Mouse (Mus musculus) Patski (cell line): ENCODE data around the gene Slc16a5. TPM values are rescaled to one million over a fixed set of nuclear protein-coding genes. Genes with fewer than 3 reads are reported as not detected.
A peak's percentile ranks its signal among the peaks of the same experiment; 100 is the strongest.

ENCODE experiments used
- ATAC-seq: fragments of 100-300 bp; one replicate; pipeline ENCODE4 v1.8.0; 2021
- CTCF ChIA-PET: fragments of 350-600 bp; sonication (Branson Sonifier 250); formaldehyde crosslinking; loops from one replicate; lab custom pipeline; 2022; ENCODE audit warnings: inconsistent platforms; lab: Charles Lee
- POLR2A ChIA-PET: fragments of 350-600 bp; sonication (Branson Sonifier 250); formaldehyde crosslinking; loops from one replicate; lab custom pipeline; 2022; ENCODE audit warnings: antibody characterized with exemption, inconsistent platforms; lab: Charles Lee
- DNase-seq: peaks from one replicate; pipeline ENCODE4 v3.0.0-alpha.2; 2011; ENCODE audit warnings: low read depth, low spot score
- H3K27me3 ChIP-seq: fragments of 371-371 bp; one replicate; pipeline ENCODE4 v1.5.1; 2021
- CTCF ChIP-seq: fragments of 100-300 bp; IDR thresholded peaks from one replicate; pipeline ENCODE4 v1.5.1; 2021
- in situ Hi-C: fragments of 300-500 bp; cut with MboI; formaldehyde crosslinking; loops from 3 replicates; pipeline ENCODE4 v1.11.1; 2018; ENCODE audit warnings: low pct_unique_long_range_greater_than_20kb, mixed read lengths
- polyA plus RNA-seq: library from polyadenylated mRNA; unstranded; gene quantifications from one replicate; pipeline ENCODE4 v1.2.3, GENCODE M21; 2021

Gene Slc16a5
- polyA plus RNA-seq, 1 experiment from 2014 or later: 0.15 TPM

DNA sequence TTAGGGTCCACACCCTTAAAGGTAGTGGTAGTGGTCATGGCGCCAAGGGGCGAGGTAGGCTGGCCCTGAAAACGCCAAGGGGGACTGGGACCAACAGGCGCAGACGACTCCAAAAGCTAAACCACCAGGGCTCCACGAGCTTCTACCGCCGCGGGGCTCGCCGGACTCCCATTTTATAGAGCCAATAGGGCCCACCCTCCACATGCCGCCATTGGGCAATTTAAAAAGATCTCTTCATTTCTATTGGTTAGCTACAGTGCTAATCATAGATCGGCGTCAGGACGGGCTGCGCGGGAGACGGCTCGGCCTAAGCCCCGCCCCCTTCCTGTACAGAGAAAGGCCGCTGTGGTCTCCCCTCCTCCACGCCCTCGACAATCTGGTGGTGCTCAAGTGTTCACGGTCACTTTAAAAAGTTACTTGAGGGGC is 52.0 kb downstream of the Slc16a5 start, which contains the start of gene Jpt1:
Jpt1 (minus strand) TSS at position 150 of the 426 bp plus-strand sequence.
- ATAC-seq (peak; percentile 89), DNase-seq (peak; percentile 88)
- TF ChIP-seq CTCF: no peak
- H3K27me3 ChIP-seq: no peaks in the 10 kb centered on the region
- CTCF ChIA-PET: interaction anchor here (1.2 kb wide), 1 partner anchor 32 kb away, joined by 3 read pairs; no protein-coding TSS in a partner anchor
- in situ Hi-C loops: no loop called here
- POLR2A ChIA-PET: interaction anchor here (0.8 to 1.7 kb wide), 4 partner anchors 11 to 54 kb away, joined by 3 to 8 read pairs (median 5); partner anchors contain the start of gene Sumo2

DNA sequence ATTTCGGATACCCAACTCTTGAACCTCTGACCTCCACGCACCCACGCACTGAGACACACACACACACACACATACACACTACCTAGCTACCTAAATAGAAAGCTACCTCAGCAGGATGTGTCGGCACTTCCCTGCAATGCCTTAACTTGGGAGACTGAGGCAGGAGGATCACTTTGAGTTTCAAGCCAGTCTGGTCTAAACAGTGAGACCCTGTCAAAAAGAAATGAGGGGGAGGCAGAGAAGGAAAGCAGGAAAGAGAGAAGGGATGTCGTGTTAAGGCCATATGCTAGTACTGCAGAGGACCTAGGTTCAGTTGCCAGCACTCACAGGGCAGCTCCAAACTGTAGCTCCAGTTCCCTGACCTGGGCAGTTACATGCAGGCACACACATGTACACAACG is 52.7 kb downstream of the Slc16a5 start:
- no peaks in the 10 kb centered on the region for H3K27me3 ChIP-seq

DNA sequence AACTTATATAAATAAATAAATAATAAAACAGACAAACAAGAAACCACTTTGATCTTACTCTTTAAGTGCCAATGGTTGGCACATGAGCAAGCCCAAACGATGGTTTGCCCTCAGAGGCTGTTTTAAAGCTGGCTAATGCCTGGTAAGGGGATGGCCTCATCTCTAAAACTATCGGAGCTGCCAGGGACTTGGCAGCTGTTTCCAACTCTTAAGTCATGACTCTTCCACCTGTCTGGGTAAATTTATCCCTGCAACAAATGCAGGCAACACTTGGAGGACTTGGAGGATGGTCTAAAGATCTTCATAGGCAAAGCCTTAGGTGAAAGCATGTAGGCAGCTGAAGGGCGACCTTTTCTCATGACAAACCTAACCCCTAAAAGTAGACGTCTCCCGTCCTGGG is 54.7 kb downstream of the Slc16a5 start:
- TF ChIP-seq CTCF: no peak
- no peaks in the 10 kb centered on the region for H3K27me3 ChIP-seq
- DNase-seq (no peak), ATAC-seq (no peak)
- ChIA-PET CTCF (no interaction called here), POLR2A (no interaction called here)
- in situ Hi-C loops: no loop called here

More for the DNA sequence above, 52.7 kb downstream of the Slc16a5 start:
- DNase-seq (no peak), ATAC-seq (no peak)
- ChIA-PET POLR2A (interaction anchor here (1.7 kb wide), 2 partner anchors 10 to 21 kb away, joined by 6 to 8 read pairs; partner anchors contain the start of gene Sumo2), CTCF (interaction anchor here (1.2 kb wide), 1 partner anchor 33 kb away, joined by 3 read pairs; no protein-coding TSS in a partner anchor)
- in situ Hi-C loops: no loop called here
- TF ChIP-seq CTCF: no peak

DNA sequence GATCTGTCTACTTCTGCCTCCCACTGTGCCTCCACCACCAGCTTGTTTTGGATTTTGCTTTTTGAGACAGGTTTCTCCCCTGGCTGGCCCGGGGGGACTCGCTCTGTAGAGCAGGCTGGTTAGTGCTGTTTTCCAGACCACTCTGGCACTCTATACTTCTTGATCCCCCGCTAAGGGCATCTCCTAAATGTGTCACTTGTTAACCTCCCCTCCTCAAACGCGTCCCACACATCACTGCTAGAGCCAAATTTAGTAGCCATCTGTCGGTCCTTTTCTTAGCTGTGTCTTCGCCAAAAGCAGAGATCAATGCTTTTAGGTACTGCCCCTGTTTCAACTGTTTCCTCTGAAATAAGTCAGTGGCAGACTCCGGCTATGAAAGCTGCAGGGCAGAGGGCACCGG is 56.4 kb downstream of the Slc16a5 start:
- no peak for TF ChIP-seq CTCF
- in situ Hi-C loops: no loop called here
- DNase-seq: no peak
- H3K27me3 ChIP-seq: no peaks in the 10 kb centered on the region
- ATAC-seq: no peak
- ChIA-PET CTCF (no interaction called here), POLR2A (interaction anchor here (0.7 kb wide), 1 partner anchor 15 kb away, joined by 5 read pairs; no protein-coding TSS in a partner anchor)

DNA sequence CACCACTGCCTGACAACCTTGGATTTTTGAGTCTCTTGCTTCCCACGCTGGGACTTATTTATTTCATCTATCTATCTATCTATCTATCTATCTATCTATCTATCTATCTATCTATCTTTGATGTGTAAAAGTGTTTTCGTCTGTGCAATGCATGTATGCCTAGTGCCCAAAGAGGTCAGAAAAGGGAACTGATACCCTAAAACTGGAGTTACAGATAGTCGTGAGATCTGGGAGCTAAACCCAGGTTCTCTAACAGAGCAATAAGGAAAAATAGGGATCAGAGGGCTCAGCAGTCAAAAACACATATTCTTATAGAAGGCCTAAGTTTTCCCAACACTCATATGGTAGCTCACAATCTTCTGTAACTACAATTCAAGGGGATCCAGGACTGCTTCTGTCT is 57.3 kb downstream of the Slc16a5 start:
- ATAC-seq: no peak
- no peak for DNase-seq
- H3K27me3 ChIP-seq: no peaks in the 10 kb centered on the region
- ChIA-PET CTCF (no interaction called here), POLR2A (interaction anchor here (0.7 kb wide), 1 partner anchor 16 kb away, joined by 5 read pairs; no protein-coding TSS in a partner anchor)
- in situ Hi-C loops: no loop called here
- no peak for TF ChIP-seq CTCF

DNA sequence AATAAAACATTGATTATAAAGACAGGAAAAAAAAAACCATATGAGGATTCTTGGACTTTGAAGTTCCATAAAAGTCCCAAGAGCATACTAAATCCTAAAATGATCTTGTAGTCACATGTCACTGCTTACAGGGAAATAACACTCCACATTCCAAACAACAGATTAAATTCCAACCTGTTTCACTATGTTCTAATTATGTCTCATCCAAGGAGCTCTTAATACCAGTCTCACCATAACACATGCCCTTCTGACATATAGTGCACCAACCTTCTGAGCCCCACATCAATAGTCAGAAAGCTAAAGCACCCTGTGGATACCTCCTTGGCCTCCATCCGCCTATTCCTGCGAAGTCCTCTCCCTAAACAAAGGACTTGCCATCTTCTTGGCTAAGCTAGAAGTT is 57.9 kb downstream of the Slc16a5 start:
- DNase-seq (no peak), ATAC-seq (no peak)
- ChIA-PET POLR2A (no interaction called here), CTCF (no interaction called here)
- in situ Hi-C loops: no loop called here
- no peaks in the 10 kb centered on the region for H3K27me3 ChIP-seq
- TF ChIP-seq CTCF: no peak

DNA sequence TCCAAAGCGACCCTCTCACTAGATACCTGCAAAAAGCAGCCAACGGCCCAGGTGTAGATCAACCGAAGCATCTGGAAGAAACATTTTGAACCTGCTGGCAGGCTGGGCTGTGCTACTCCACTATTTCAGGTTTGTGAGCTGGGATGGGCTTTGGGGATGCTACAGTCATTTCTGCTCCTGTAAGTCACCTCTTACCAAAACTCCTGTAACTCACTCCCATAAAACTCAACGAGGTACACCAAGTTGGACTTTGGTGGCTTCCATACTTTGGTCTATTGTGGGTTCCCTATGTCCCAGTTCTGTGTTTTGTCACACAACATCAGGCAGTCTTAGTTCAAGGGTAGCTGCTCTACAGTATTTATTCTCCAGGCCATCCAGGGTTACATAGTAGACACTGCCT is 58.8 kb downstream of the Slc16a5 start:
- in situ Hi-C loops: no loop called here
- H3K27me3 ChIP-seq: no peaks in the 10 kb centered on the region
- DNase-seq: no peak
- no peak for TF ChIP-seq CTCF
- CTCF ChIA-PET: interaction anchor here (0.9 kb wide), 1 partner anchor 14 kb away, joined by 3 read pairs; no protein-coding TSS in a partner anchor
- no peak for ATAC-seq
- POLR2A ChIA-PET: no interaction called here

DNA sequence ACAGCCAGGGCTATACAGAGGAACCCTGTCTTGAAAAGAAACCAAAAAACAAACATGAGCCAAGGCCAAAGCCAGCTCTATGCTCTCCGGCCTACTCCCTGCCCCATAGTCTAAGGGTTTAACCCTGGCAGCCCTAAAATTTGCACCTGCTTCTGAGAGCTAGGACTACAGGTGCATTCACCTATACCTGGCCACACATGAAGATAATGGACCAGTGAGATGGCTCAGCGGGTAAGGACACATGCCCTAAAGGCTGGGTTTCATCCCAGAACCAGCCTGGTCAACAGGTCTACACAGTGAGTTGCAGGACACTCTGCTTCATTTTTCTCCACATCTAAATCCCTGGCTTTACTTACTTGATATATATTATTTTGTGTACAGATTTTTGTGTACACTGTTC is 60.0 kb downstream of the Slc16a5 start:
- in situ Hi-C loops: no loop called here
- ATAC-seq (no peak), DNase-seq (no peak)
- H3K27me3 ChIP-seq: no peaks in the 10 kb centered on the region
- ChIA-PET POLR2A (no interaction called here), CTCF (no interaction called here)
- no peak for TF ChIP-seq CTCF

DNA sequence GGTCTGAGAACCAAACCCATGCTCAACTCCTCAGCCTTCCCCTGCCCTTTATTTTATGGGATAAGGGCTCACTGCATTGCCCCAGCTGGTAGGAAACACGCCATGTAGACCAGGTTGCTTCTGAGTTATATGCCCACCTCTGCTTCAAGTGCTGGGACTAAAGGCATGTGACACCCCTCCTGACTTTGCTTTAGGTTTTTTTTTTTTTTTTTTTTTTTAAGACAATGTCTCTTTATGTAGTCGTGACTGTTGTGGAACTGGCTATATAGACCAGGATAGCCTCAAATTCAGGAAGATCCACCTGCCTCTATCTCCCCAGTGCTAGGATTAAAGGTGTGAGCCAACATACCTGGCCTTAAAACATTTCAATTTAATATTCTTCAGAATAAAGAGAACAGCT is 60.4 kb downstream of the Slc16a5 start:
- no peaks in the 10 kb centered on the region for H3K27me3 ChIP-seq
- in situ Hi-C loops: no loop called here
- ChIA-PET CTCF (no interaction called here), POLR2A (no interaction called here)
- no peak for ATAC-seq
- DNase-seq: no peak
- no peak for TF ChIP-seq CTCF

Other genes starting within 250 kb of the Slc16a5 start
- gene Grin2c, start 195.2 kb upstream of the Slc16a5 start, polyA plus RNA-seq: not detected
- gene Fdxr, start 185.4 kb upstream of the Slc16a5 start, polyA plus RNA-seq: 7.1 TPM
- 0.05 TPM for gene Fads6, start 164.8 kb upstream of the Slc16a5 start, polyA plus RNA-seq
- gene Otop2, start 155.3 kb upstream of the Slc16a5 start, polyA plus RNA-seq: not detected
- gene Ush1g, start 140.4 kb upstream of the Slc16a5 start, polyA plus RNA-seq: 0.32 TPM
- not detected for gene Otop3, start 127.7 kb upstream of the Slc16a5 start, polyA plus RNA-seq
- 15.3 TPM for gene Hid1, start 94.7 kb upstream of the Slc16a5 start, polyA plus RNA-seq
- gene Cdr2l, start 80.6 kb upstream of the Slc16a5 start, polyA plus RNA-seq: 21.3 TPM
- 99.9 TPM for gene Mrpl58, start 58.7 kb upstream of the Slc16a5 start, polyA plus RNA-seq
- 727 TPM for gene Atp5h, start 42.5 kb upstream of the Slc16a5 start, polyA plus RNA-seq
- 46.0 TPM for gene Kctd2, start 42.3 kb upstream of the Slc16a5 start, polyA plus RNA-seq
- gene Trim80, start 21.9 kb upstream of the Slc16a5 start, polyA plus RNA-seq: not detected
- 13.3 TPM for gene Armc7, start 13.2 kb downstream of the Slc16a5 start, polyA plus RNA-seq
- gene Nt5c, start 29.4 kb downstream of the Slc16a5 start, polyA plus RNA-seq: 128 TPM
- gene Jpt1, start 51.9 kb downstream of the Slc16a5 start, polyA plus RNA-seq: 179 TPM
- gene Sumo2, start 73.8 kb downstream of the Slc16a5 start, polyA plus RNA-seq: 381 TPM
- 78.9 TPM for gene Nup85, start 102.0 kb downstream of the Slc16a5 start, polyA plus RNA-seq
- gene Mrps7, start 141.5 kb downstream of the Slc16a5 start, polyA plus RNA-seq: 69.9 TPM
- gene Gga3, start 141.6 kb downstream of the Slc16a5 start, polyA plus RNA-seq: 31.0 TPM
- gene Mif4gd, start 150.5 kb downstream of the Slc16a5 start, polyA plus RNA-seq: 47.4 TPM
- 48.1 TPM for gene Slc25a19, start 165.8 kb downstream of the Slc16a5 start, polyA plus RNA-seq
- gene Grb2, start 246.1 kb downstream of the Slc16a5 start, polyA plus RNA-seq: 99.5 TPM